ENCODE assay signal across 10 mouse cellular contexts in the genomic region with DNA sequence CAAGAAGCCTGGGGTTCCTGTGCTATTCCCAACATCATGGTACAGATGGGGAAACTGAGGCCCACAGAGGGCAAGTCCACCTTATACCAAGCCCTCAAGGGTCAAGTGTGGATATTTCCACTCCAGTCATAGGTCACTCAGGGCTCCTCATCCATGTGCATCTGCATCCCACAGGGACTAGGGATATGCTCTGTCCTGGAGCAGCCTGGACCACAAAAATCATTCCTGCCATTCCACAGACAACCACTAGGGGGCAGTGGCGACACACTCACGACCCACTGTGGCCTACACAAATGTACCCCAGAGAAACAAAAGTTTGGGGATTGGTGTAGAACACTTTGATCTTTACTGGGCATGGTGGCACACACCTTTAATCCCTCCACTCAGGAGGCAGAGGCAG. TPM values are rescaled to one million over a fixed set of nuclear protein-coding genes. Genes with fewer than 3 reads are reported as not detected.
DNase-seq lines count a peak whose midpoint lies in the region; ATAC-seq and TF ChIP-seq lines count a peak whose summit lies in the region.
"Had no signal": no experiment of that assay in that cellular context is flagged by ENCODE, and none has a peak within 500 bp of the region (broad histone marks: within the 10 kb centered on the region; RNA-seq: fewer than 3 reads in every experiment).

No protein-coding gene starts in this region.

- peaks cover 7% of the 10 kb centered on the region for H3K4me1 ChIP-seq in hindbrain, embryonic 10.5 days (replicated peaks)
- H3K4me1 ChIP-seq in hindbrain, embryonic 13.5 days (replicated peaks): 0 out of 2 replicates have a peak, but pooled peaks cover 1% of the 10 kb centered on the region
- no peaks in the 10 kb centered on the region for H3K4me1 ChIP-seq in midbrain, postnatal 0 days (ENCODE audit: insufficient read depth, low read length)

- no peak overlapping the region for H3K4me2 ChIP-seq in hindbrain, embryonic 13.5 days
- no peak overlapping the region for H3K4me2 ChIP-seq in midbrain, postnatal 0 days (ENCODE audit: low read depth, low read length, poor library complexity, severe bottlenecking)
- H3K4me2 ChIP-seq: liver, embryonic 15.5 days had no signal

- no peak for ATAC-seq in hindbrain, embryonic 13.5 days (ENCODE audit: low FRiP score)
- ATAC-seq in CD4-positive, CD25-positive, alpha-beta regulatory T cell, adult 4 months: peak; percentile 57
- ATAC-seq in erythroid progenitor cell, adult 5-6 weeks (replicated peaks; ENCODE audit: low FRiP score, poor library complexity, severe bottlenecking): 0 out of 2 replicates have a peak, but pooled peaks have one; percentile 56
- ATAC-seq in midbrain, postnatal 0 days (ENCODE audit: low FRiP score): no peak

- H3K4me3 ChIP-seq in hindbrain, embryonic 10.5 days: no peak overlapping the region
- no peak overlapping the region for H3K4me3 ChIP-seq in hindbrain, embryonic 13.5 days
- H3K4me3 ChIP-seq in midbrain, postnatal 0 days (ENCODE audit: low read depth, low read length): no peak overlapping the region
- H3K4me3 ChIP-seq: erythroblast, embryonic 14.5 days; liver, embryonic 15.5 days had no signal

- peak; percentile 86 for TF ChIP-seq CTCF in midbrain, postnatal 0 days (IDR thresholded peaks at IDR 0.05)

- H3K9ac ChIP-seq in hindbrain, embryonic 13.5 days: no peak overlapping the region
- no peak overlapping the region for H3K9ac ChIP-seq in midbrain, postnatal 0 days (replicated peaks; ENCODE audit: low read length, poor library complexity, severe bottlenecking)
- H3K9ac ChIP-seq: liver, embryonic 15.5 days had no signal

- H3K27ac ChIP-seq in hindbrain, embryonic 10.5 days: no peak overlapping the region
- H3K27ac ChIP-seq in hindbrain, embryonic 13.5 days: no peak overlapping the region
- no peak overlapping the region for H3K27ac ChIP-seq in midbrain, postnatal 0 days (ENCODE audit: low read depth, low read length)
- H3K27ac ChIP-seq: liver, embryonic 15.5 days had no signal

- peaks cover 3% of the 10 kb centered on the region; the same call in 1 of the 2 replicates for H3K27me3 ChIP-seq in hindbrain, embryonic 10.5 days (ENCODE audit: insufficient read depth, poor library complexity, severe bottlenecking)
- no peaks in the 10 kb centered on the region for H3K27me3 ChIP-seq in hindbrain, embryonic 13.5 days
- no peaks in the 10 kb centered on the region for H3K27me3 ChIP-seq in midbrain, postnatal 0 days (ENCODE audit: insufficient read depth, low read length)

- no peaks in the 10 kb centered on the region for H3K36me3 ChIP-seq in hindbrain, embryonic 10.5 days
- H3K36me3 ChIP-seq in hindbrain, embryonic 13.5 days: no peaks in the 10 kb centered on the region
- H3K36me3 ChIP-seq in midbrain, postnatal 0 days (ENCODE audit: insufficient read depth, low read length): no peaks in the 10 kb centered on the region
- H3K36me3 ChIP-seq: liver, embryonic 15.5 days had no signal

- peak; percentile 68 for DNase-seq in hindbrain, embryonic 10.5 days (ENCODE audit: low spot score)
- DNase-seq in adrenal gland, postnatal 25 days: peak; percentile 45
- DNase-seq in layer of hippocampus, postnatal 10 days (ENCODE audit: low spot score in 2 of 2): peak; percentile 67 to 70
- DNase-seq in midbrain, postnatal 0 days (ENCODE audit: low spot score): peak; percentile 24
- peak; percentile 73 for DNase-seq in thymus, postnatal 14 days

- WGBS in hindbrain, embryonic 10.5 days: 4% methylated on average over 2 of the region's 2 CpGs
- WGBS in hindbrain, embryonic 13.5 days: 2% methylated on average over 2 of the region's 2 CpGs
- WGBS in midbrain, postnatal 0 days: 2% methylated on average over 2 of the region's 2 CpGs

- H3K9me3 ChIP-seq in hindbrain, embryonic 10.5 days: peaks cover 5% of the 10 kb centered on the region; the same call in 1 of the 2 replicates
- H3K9me3 ChIP-seq in hindbrain, embryonic 13.5 days: no peaks in the 10 kb centered on the region
- H3K9me3 ChIP-seq in midbrain, postnatal 0 days (ENCODE audit: low read length): no peaks in the 10 kb centered on the region
- H3K9me3 ChIP-seq: liver, embryonic 15.5 days had no signal

RNA-seq across cellular contexts. Expression of a gene that starts 13.4 kb away (rescaled TPM):
- 0.59 and 1.4 TPM in 2 replicates for polyA plus RNA-seq in hindbrain, embryonic 10.5 days (2016; fragmentation: Nextera tagmentation; extraction: Ambion mirVana)
- 3.7 and 7.3 TPM in 2 replicates for polyA plus RNA-seq in hindbrain, embryonic 13.5 days (2015; fragmentation: Nextera tagmentation; extraction: Ambion mirVana)
- not detected for polyA plus RNA-seq in CD4-positive, CD25-positive, alpha-beta regulatory T cell, adult 4 months (2017; shearing (Covaris generic))
- not detected in 2 replicates for total RNA-seq in adrenal gland, postnatal 25 days (2021)
- not detected in 2 replicates for total RNA-seq in erythroid progenitor cell, adult 5-6 weeks (2015; ENCODE audit: low replicate concordance)
- total RNA-seq in erythroid progenitor cell, adult 5-6 weeks (2017; ENCODE audit: low replicate concordance): 8.2 TPM in 1 of 2 replicates, not detected in the other
- total RNA-seq in layer of hippocampus, postnatal 10 days (2021): not detected
- 0.55 and 0.99 TPM in 2 replicates for total RNA-seq in midbrain, postnatal 0 days (2014; rRNA removed)
- 4.4 and 4.6 TPM in 2 replicates for polyA plus RNA-seq in midbrain, postnatal 0 days (2015; fragmentation: Nextera tagmentation; extraction: Ambion mirVana)
- polyA plus RNA-seq: erythroblast, embryonic 14.5 days had no signal

RNA-seq across cellular contexts. Expression of a gene that starts 26.4 kb away (rescaled TPM):
- polyA plus RNA-seq in hindbrain, embryonic 10.5 days (2016; fragmentation: Nextera tagmentation; extraction: Ambion mirVana): 0.12 TPM in 1 of 2 replicates, not detected in the other
- not detected in 2 replicates for polyA plus RNA-seq in hindbrain, embryonic 13.5 days (2015; fragmentation: Nextera tagmentation; extraction: Ambion mirVana)
- under 1 TPM in 1 of 2 experiments, not detected in 1; 0.75 TPM for polyA plus RNA-seq in CD4-positive, CD25-positive, alpha-beta regulatory T cell, adult 4 months (2017; shearing (Covaris generic))
- not detected in 2 replicates for total RNA-seq in adrenal gland, postnatal 25 days (2021)
- total RNA-seq in erythroid progenitor cell, adult 5-6 weeks (2015; ENCODE audit: low replicate concordance): not detected in 2 replicates
- not detected in 2 replicates for total RNA-seq in erythroid progenitor cell, adult 5-6 weeks (2017; ENCODE audit: low replicate concordance)
- 1 to 10 TPM in 1 of 2 experiments, under 1 TPM in 1; 0.78 to 1.8 TPM for total RNA-seq in layer of hippocampus, postnatal 10 days (2021)
- total RNA-seq in midbrain, postnatal 0 days (2014; rRNA removed): 0.52 TPM in 1 of 2 replicates, not detected in the other
- polyA plus RNA-seq in midbrain, postnatal 0 days (2015; fragmentation: Nextera tagmentation; extraction: Ambion mirVana): not detected in 2 replicates
- polyA plus RNA-seq: erythroblast, embryonic 14.5 days had no signal

RNA-seq across cellular contexts. Expression of a gene that starts 43.9 kb away (rescaled TPM):
- polyA plus RNA-seq in hindbrain, embryonic 10.5 days (2016; fragmentation: Nextera tagmentation; extraction: Ambion mirVana): 311 and 319 TPM in 2 replicates
- 204 and 206 TPM in 2 replicates for polyA plus RNA-seq in hindbrain, embryonic 13.5 days (2015; fragmentation: Nextera tagmentation; extraction: Ambion mirVana)
- polyA plus RNA-seq in CD4-positive, CD25-positive, alpha-beta regulatory T cell, adult 4 months (2017; shearing (Covaris generic)): 10 to 100 TPM; 34.6 to 82.0 TPM
- total RNA-seq in adrenal gland, postnatal 25 days (2021): 182 and 186 TPM in 2 replicates
- 310 and 340 TPM in 2 replicates for total RNA-seq in erythroid progenitor cell, adult 5-6 weeks (2015; ENCODE audit: low replicate concordance)
- total RNA-seq in erythroid progenitor cell, adult 5-6 weeks (2017; ENCODE audit: low replicate concordance): 91.1 and 263 TPM in 2 replicates
- 100 to 1,000 TPM; 190 to 196 TPM for total RNA-seq in layer of hippocampus, postnatal 10 days (2021)
- 206 and 221 TPM in 2 replicates for total RNA-seq in midbrain, postnatal 0 days (2014; rRNA removed)
- polyA plus RNA-seq in midbrain, postnatal 0 days (2015; fragmentation: Nextera tagmentation; extraction: Ambion mirVana): 154 and 164 TPM in 2 replicates

Comparison
In these comparisons a context has a peak if more than half of its experiments do, and no peak if none do; other contexts are left out.
1. ATAC-seq: peak in CD4-positive, CD25-positive, alpha-beta regulatory T cell, adult 4 months (single experiment) and erythroid progenitor cell, adult 5-6 weeks (single experiment); none in hindbrain, embryonic 13.5 days (single experiment) and midbrain, postnatal 0 days (single experiment).
2. Peak in every context shown above with its lines, with median percentiles within 50 percentile points of each other: DNase-seq.